Mouse (Mus musculus): Measurements from ENCODE around the gene Zswim4. TPM values are rescaled to one million over a fixed set of nuclear protein-coding genes. Genes with fewer than 3 reads are reported as not detected.
A peak's percentile ranks its signal among the peaks of the same experiment; 100 is the strongest.

Zswim4 gene
- polyA plus RNA-seq, 1 experiment from 2014 or later, result 3.6 TPM

- Histone ChIP-seq H3K4me1 (peaks cover 21% of the 10 kb centered on the region), H3K4me3 (no peak overlapping the region), H3K36me3 (peaks cover 73% of the 10 kb centered on the region), H3K27ac (peak overlapping the region; percentile 49), H3K4me2 (no peak overlapping the region), H3K9me3 (replicated peaks) (no peaks in the 10 kb centered on the region), H3K27me3 (replicated peaks) (no peaks in the 10 kb centered on the region), H3K9ac (no peak overlapping the region)
- 59% methylated on average over 9 of the region's 9 CpGs for WGBS (ENCODE audit: insufficient replicate concordance)
- ATAC-seq, result no peak
These were observed 14.2 kb downstream of the Zswim4 start for GRCm38 (mm10) chr8:84222566-84223165.

DNA sequence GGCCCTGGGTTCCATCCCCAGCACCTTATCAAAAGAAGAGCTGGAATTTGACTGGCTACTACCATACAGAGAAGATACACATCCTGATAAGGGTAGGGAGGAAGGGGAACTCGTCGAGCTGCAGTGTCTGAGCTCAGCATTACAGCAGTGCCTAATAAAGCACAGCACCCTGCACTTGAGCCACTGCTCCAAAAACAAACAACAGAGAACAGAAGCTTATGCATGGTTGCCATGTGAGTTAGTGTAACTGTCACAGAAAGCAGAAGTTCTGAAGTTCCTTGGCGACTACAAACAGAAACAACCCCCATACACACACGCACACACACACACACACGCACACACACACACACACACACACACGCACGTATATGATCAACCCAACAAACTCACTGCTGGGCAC, 16.8 kb downstream of the Zswim4 start:
- ATAC-seq, result no peak
- Histone ChIP-seq H3K4me2 (no peak overlapping the region), H3K27me3 (replicated peaks) (no peaks in the 10 kb centered on the region), H3K4me1 (peaks cover 21% of the 10 kb centered on the region), H3K4me3 (no peak overlapping the region), H3K9ac (no peak overlapping the region), H3K36me3 (peaks cover 76% of the 10 kb centered on the region), H3K27ac (no peak overlapping the region), H3K9me3 (replicated peaks) (no peaks in the 10 kb centered on the region)
- 45% methylated on average over 7 of the region's 7 CpGs for WGBS (ENCODE audit: insufficient replicate concordance)

- Histone ChIP-seq H3K9ac (no peak overlapping the region), H3K4me2 (no peak overlapping the region), H3K4me3 (no peak overlapping the region), H3K36me3 (peaks cover 65% of the 10 kb centered on the region), H3K27me3 (replicated peaks) (no peaks in the 10 kb centered on the region), H3K9me3 (replicated peaks) (no peaks in the 10 kb centered on the region), H3K27ac (no peak overlapping the region), H3K4me1 (peaks cover 12% of the 10 kb centered on the region)
- ATAC-seq, result no peak
- 83% methylated on average over 5 of the region's 5 CpGs for WGBS (ENCODE audit: insufficient replicate concordance)
These were observed 18.7 kb downstream of the Zswim4 start for GRCm38 (mm10) chr8:84218143-84218542.

- no peak overlapping the region for H3K4me3 ChIP-seq
These were observed 19.6 kb downstream of the Zswim4 start for GRCm38 (mm10) chr8:84217206-84217605.

GRCm38 (mm10) chr8:84213277-84213676, 23.6 kb downstream of the Zswim4 start:
- WGBS (ENCODE audit: insufficient replicate concordance), result 71% methylated on average over 4 of the region's 4 CpGs
- Histone ChIP-seq H3K27me3 (replicated peaks) (no peaks in the 10 kb centered on the region), H3K27ac (no peak overlapping the region), H3K4me1 (peaks cover 14% of the 10 kb centered on the region), H3K4me2 (no peak overlapping the region), H3K36me3 (peaks cover 71% of the 10 kb centered on the region), H3K9ac (no peak overlapping the region), H3K9me3 (replicated peaks) (no peaks in the 10 kb centered on the region), H3K4me3 (no peak overlapping the region)
- ATAC-seq, result no peak

More at GRCm38 (mm10) chr8:84217206-84217605, 19.6 kb downstream of the Zswim4 start:
- H3K9me3 ChIP-seq (replicated peaks), result no peaks in the 10 kb centered on the region
- H3K27me3 ChIP-seq (replicated peaks), result no peaks in the 10 kb centered on the region
- peaks cover 71% of the 10 kb centered on the region for H3K36me3 ChIP-seq
- 88% methylated on average over 11 of the region's 11 CpGs for WGBS (ENCODE audit: insufficient replicate concordance)
- no peak overlapping the region for H3K9ac ChIP-seq
- peaks cover 2% of the 10 kb centered on the region for H3K4me1 ChIP-seq
- H3K27ac ChIP-seq, result no peak overlapping the region
- no peak overlapping the region for H3K4me2 ChIP-seq
- no peak for ATAC-seq

GRCm38 (mm10) chr8:84211881-84212563, 24.8 kb downstream of the Zswim4 start:
- no peaks in the 10 kb centered on the region for H3K27me3 ChIP-seq (replicated peaks)
- no peak overlapping the region for H3K4me2 ChIP-seq
- H3K36me3 ChIP-seq, result peaks cover 61% of the 10 kb centered on the region
- ATAC-seq, result no peak
- no peak overlapping the region for H3K4me3 ChIP-seq
- H3K9ac ChIP-seq, result no peak overlapping the region
- no peak overlapping the region for H3K27ac ChIP-seq
- H3K4me1 ChIP-seq, result peaks cover 25% of the 10 kb centered on the region
- 86% methylated on average over 31 of the region's 31 CpGs for WGBS (ENCODE audit: insufficient replicate concordance)
- H3K9me3 ChIP-seq (replicated peaks), result no peaks in the 10 kb centered on the region

GRCm38 (mm10) chr8:84211202-84211601, 25.7 kb downstream of the Zswim4 start:
- Histone ChIP-seq H3K27me3 (replicated peaks) (no peaks in the 10 kb centered on the region), H3K9me3 (replicated peaks) (no peaks in the 10 kb centered on the region), H3K4me1 (peaks cover 25% of the 10 kb centered on the region), H3K4me3 (no peak overlapping the region), H3K27ac (no peak overlapping the region), H3K4me2 (no peak overlapping the region), H3K9ac (no peak overlapping the region), H3K36me3 (peaks cover 61% of the 10 kb centered on the region)
- 82% methylated on average over 3 of the region's 3 CpGs for WGBS (ENCODE audit: insufficient replicate concordance)
- no peak for ATAC-seq

DNA sequence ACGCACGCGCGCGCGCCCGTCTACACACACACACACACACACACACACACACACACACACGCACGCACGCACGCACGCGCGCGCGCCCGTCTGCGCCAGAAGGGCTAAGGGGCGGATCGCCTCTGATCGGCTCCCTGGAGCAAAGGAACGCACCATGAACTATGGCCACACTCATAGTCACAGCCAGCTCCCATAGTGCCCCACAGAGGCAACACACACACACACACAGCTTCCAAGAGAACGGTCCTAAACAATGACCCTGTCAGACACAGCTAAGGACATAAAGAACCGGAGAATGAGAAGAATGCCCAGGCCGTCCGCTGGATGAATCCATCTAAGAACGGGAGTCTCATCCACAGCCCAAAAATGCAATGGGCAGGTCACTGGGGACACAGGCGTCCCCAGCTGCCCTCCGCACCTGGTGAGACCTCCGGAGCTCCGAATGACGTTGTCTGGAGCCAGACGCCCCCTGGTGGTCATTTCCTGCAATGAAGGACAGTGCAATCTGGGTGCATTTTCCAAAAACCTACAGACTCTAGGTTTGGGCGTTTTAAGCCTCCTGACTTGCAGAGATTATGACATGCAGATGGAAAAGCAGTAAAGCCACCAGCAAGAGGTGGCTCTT, 26.6 kb downstream of the Zswim4 start:
- no peak overlapping the region for H3K4me3 ChIP-seq
- no peak overlapping the region for H3K27ac ChIP-seq
- H3K9ac ChIP-seq, result no peak overlapping the region
- peak overlapping the region; percentile 8; the same call in 1 of the 2 replicates for H3K4me2 ChIP-seq
- H3K27me3 ChIP-seq (replicated peaks), result no peaks in the 10 kb centered on the region
- no peaks in the 10 kb centered on the region for H3K9me3 ChIP-seq (replicated peaks)
- 54% methylated on average over 34 of the region's 34 CpGs for WGBS (ENCODE audit: insufficient replicate concordance)
- no peak for ATAC-seq
- peaks cover 61% of the 10 kb centered on the region for H3K36me3 ChIP-seq
- H3K4me1 ChIP-seq, result peaks cover 25% of the 10 kb centered on the region

- Histone ChIP-seq H3K27ac (peak overlapping the region; percentile 65; the same call in 1 of the 2 replicates), H3K4me2 (no peak overlapping the region), H3K4me3 (no peak overlapping the region), H3K9me3 (replicated peaks) (no peaks in the 10 kb centered on the region), H3K4me1 (peaks cover 30% of the 10 kb centered on the region), H3K36me3 (peaks cover 61% of the 10 kb centered on the region), H3K9ac (no peak overlapping the region), H3K27me3 (replicated peaks) (no peaks in the 10 kb centered on the region; the same call in 1 of the 2 replicates)
- 59% methylated on average over 17 of the region's 17 CpGs for WGBS (ENCODE audit: insufficient replicate concordance)
- ATAC-seq, result no peak
These were observed 28.2 kb downstream of the Zswim4 start for GRCm38 (mm10) chr8:84208381-84209380.

DNA sequence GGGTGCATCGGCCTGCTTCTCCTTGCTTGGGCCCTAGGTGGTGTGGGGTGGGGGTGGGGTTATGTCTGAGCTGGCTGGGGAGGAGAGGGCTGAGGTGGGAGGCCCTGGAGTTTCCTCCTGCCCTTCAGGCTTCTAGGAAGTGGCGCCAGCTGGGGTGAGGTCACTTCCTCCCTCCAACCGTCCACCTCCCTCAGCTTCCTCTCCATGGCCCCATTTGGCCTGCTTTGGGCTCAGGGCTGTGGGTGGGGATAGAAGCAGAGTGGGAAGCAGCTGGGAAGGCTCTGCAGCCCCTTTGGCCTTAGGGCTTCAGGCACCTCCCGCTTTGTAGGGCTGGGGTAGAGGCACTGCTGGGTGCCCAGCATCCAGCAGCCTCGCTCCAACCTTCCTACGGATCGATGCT, 29.0 kb downstream of the Zswim4 start:
- H3K27ac ChIP-seq, result peak overlapping the region; percentile 65
- no peak for ATAC-seq
- no peaks in the 10 kb centered on the region for H3K9me3 ChIP-seq (replicated peaks)
- H3K27me3 ChIP-seq (replicated peaks), result peaks cover 8% of the 10 kb centered on the region
- H3K36me3 ChIP-seq, result peaks cover 52% of the 10 kb centered on the region
- peaks cover 39% of the 10 kb centered on the region for H3K4me1 ChIP-seq
- 38% methylated on average over 7 of the region's 7 CpGs for WGBS (ENCODE audit: insufficient replicate concordance)
- H3K4me3 ChIP-seq, result no peak overlapping the region
- H3K9ac ChIP-seq, result no peak overlapping the region
- 0 out of 2 replicates have a peak overlapping the region, but pooled peaks have one; percentile 3 for H3K4me2 ChIP-seq

DNA sequence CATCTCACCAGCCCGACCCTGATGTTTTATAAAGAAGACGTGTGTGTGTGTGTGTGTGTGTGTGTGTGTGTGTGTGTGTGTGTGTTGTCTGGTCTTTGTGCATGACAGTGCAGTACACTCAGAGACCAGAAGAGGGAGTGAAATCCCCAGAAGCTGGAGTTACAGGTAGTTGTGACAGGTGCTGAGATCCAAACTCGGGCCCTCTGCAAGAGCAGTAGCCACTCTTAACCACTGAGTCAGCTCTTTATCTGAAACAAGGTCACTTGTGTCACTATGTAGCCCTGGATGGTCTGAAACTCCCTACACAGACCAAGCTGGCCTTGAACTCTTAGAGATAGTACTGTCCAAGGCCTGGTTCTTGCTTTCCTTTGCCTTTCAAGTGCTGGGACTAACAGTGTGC, 30.2 kb downstream of the Zswim4 start:
- H3K4me1 ChIP-seq, result peaks cover 51% of the 10 kb centered on the region
- peaks cover 20% of the 10 kb centered on the region for H3K27me3 ChIP-seq (replicated peaks)
- no peak overlapping the region for H3K4me3 ChIP-seq
- no peak for ATAC-seq
- H3K4me2 ChIP-seq, result no peak overlapping the region
- no peaks in the 10 kb centered on the region for H3K9me3 ChIP-seq (replicated peaks)
- WGBS (ENCODE audit: insufficient replicate concordance), result 73% methylated on average over 3 of the region's 3 CpGs
- peaks cover 43% of the 10 kb centered on the region for H3K36me3 ChIP-seq
- H3K9ac ChIP-seq, result no peak overlapping the region
- H3K27ac ChIP-seq, result no peak overlapping the region
